Mouse (Mus musculus) spleen, postnatal 10 days (tissue): ENCODE measurements around the gene Spred2.

ENCODE experiments used
- DNase-seq, 2 experiments: peaks; one replicate each; pipeline ENCODE4 v3.0.0; 2021 to 2022; ENCODE audit warnings: low spot score in 2 of 2

Gene Spred2

GRCm38 (mm10) chr11:19983298-19983697, 59.1 kb downstream of the Spred2 start:
- no peak for DNase-seq

- DNase-seq, result no peak
Measured at GRCm38 (mm10) chr11:19984029-19984428, 59.9 kb downstream of the Spred2 start.

GRCm38 (mm10) chr11:19985283-19985854, 61.2 kb downstream of the Spred2 start:
- no peak for DNase-seq

GRCm38 (mm10) chr11:19986443-19986861, 62.3 kb downstream of the Spred2 start:
- DNase-seq, result no peak

- DNase-seq, result no peak
Measured at GRCm38 (mm10) chr11:19986871-19987755, 62.9 kb downstream of the Spred2 start.

- DNase-seq, result no peak
Measured at GRCm38 (mm10) chr11:19987756-19988091, 63.5 kb downstream of the Spred2 start.

- no peak for DNase-seq
Measured at GRCm38 (mm10) chr11:19988224-19988623, 64.0 kb downstream of the Spred2 start.

GRCm38 (mm10) chr11:19988631-19989030, 64.5 kb downstream of the Spred2 start:
- no peak for DNase-seq

GRCm38 (mm10) chr11:19989141-19989910, 65.2 kb downstream of the Spred2 start:
- DNase-seq, result no peak

- no peak for DNase-seq
Measured at GRCm38 (mm10) chr11:19990731-19991130, 66.6 kb downstream of the Spred2 start.

GRCm38 (mm10) chr11:19991303-19991976, 67.3 kb downstream of the Spred2 start:
- no peak for DNase-seq

- DNase-seq, result no peak
Measured at GRCm38 (mm10) chr11:19992341-19993281, 68.4 kb downstream of the Spred2 start.

- DNase-seq, result no peak
Measured at GRCm38 (mm10) chr11:19993753-19994152, 69.6 kb downstream of the Spred2 start.

- no peak for DNase-seq
Measured at GRCm38 (mm10) chr11:19994262-19994790, 70.2 kb downstream of the Spred2 start.

- no peak for DNase-seq
Measured at GRCm38 (mm10) chr11:19997940-19998339, 73.8 kb downstream of the Spred2 start.

GRCm38 (mm10) chr11:20002883-20003282, 78.7 kb downstream of the Spred2 start:
- DNase-seq, result no peak

GRCm38 (mm10) chr11:20007701-20008100, 83.5 kb downstream of the Spred2 start:
- no peak for DNase-seq

- DNase-seq, result no peak
Measured at GRCm38 (mm10) chr11:20011210-20011978, 87.2 kb downstream of the Spred2 start.

- DNase-seq, result no peak
Measured at GRCm38 (mm10) chr11:20013366-20013765, 89.2 kb downstream of the Spred2 start.

GRCm38 (mm10) chr11:20017937-20018336, 93.8 kb downstream of the Spred2 start:
- DNase-seq, result no peak
